Mouse (Mus musculus): ENCODE measurements around the gene Neurl4.

Gene Neurl4

DNA sequence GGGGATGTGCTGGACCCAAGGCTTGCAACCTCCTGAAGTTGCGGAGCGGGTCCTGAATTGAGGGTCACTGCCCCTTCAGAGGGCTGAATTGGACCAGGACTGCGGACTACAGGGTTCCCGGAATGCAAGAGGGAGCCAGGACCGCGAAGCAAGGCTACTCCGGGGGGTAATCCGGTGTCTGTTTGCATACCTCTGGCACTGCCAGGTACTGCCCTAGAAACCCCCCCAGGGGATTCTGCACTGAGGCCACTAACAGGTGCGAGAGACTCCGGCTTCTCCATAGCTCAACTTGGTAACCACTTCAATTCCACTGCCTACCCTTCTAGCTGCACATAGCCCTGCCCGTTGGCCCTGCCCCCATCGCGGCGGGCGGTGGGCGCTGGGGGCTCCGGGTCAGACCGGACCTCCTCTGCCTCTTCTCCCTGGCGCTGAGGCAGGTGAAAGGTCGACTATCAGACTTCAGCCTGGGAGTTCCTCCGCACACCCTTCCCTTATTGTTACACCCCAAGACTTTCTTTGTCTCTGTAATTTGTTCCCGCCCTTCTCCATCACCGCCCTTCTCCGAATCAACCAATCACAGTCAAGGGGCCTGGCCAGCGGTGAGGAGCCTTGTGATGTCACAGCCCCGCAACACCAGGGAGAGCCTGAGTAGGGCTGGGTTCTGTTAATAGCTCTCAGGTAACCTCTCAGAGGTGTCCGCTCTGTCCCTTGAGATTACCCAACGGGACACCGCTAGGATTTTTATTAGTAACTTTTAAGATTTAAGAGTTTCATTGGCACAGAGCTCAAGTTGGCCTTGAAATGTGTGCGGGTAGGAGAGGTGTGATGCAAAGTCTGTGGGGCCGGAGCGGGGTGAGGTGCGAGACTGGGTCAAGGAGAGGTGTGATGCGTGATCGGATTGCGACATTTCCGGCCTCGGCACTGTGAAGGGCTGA, at the start of gene Neurl4, which contains the start of gene 2810408A11Rik:
Neurl4 (plus strand) TSS at position 602 of the 935 bp plus-strand sequence.
2810408A11Rik (minus strand) TSS at position 517 of the 935 bp plus-strand sequence.
- POLR2A ChIA-PET = interaction anchor here (0.6 to 19.9 kb wide), 102 partner anchors 8 to 877 kb away, joined by 3 to 353 read pairs (median 4); partner anchors contain the start of genes Ctdnep1 (in 3 of the 4), Eif5a (in 3 of the 4), Tmem95 (in 3 of the 4) and Gps2 (in 2 of the 4)
- CTCF ChIA-PET = interaction anchor here (0.6 to 3.1 kb wide), 25 partner anchors 10 to 268 kb away, joined by 3 to 16 read pairs (median 4); partner anchors contain the start of genes Tmem95 (in 2 of the 4), Fxr2 (in 1 of the 4), Nlgn2 (in 1 of the 4) and Tmem256 (in 1 of the 4)

DNA sequence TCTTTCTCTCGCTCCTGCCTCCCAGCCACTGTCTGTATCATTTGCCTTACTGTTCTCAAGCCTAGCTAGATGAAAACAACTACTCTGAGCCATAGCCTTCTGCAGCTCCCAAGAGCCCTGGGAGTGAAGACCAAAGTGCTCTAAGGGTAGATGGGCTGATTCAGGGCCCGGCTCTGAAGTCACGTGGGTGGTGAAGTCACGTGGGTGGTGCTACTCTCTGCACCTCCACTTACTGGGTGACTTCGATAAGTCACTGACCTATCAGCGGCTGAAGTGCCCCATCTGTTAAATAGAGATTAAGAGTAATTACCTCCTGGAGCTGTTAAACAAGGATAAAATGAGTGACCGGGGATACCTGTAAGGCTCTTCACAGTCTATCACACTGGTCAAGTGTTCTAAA, 46.9 kb upstream of the Neurl4 start:
- POLR2A ChIA-PET = interaction anchor here (0.6 to 3.0 kb wide), 33 partner anchors 11 to 376 kb away, joined by 3 to 20 read pairs (median 4); partner anchors contain the start of genes Nlgn2 (in 3 of the 4), Tmem256 (in 3 of the 4), Tmem95 (in 3 of the 4) and Polr2a (in 2 of the 4)
- CTCF ChIA-PET = interaction anchor here in 3 of 4 experiments (0.6 to 2.0 kb wide), 7 partner anchors 16 to 296 kb away, joined by 3 to 8 read pairs (median 5); partner anchors contain the start of genes Kctd11 (in 1 of the 3), Nlgn2 (in 1 of the 3), Tmem102 (in 1 of the 3) and Tmem256 (in 1 of the 3)

DNA sequence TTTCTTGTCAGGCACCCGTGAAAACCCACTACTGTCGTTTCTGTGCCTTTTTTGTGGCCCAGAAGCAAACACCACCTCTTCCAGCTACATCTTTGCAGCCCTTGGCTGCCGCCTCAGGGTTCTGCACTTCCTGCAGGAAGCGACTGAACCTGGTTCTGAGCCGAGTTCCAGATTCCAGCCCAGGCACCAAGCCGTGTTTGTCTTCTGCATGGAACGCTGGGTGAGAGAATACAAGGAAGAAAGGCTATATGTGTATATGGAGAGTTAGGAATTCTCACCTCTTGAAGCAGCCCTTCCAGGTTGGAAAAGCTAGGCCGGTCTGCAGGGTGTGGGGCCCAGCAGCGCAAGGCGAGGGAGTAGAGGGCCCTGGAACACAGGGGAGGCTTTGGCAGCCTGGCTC, 46.2 kb upstream of the Neurl4 start:
- ChIA-PET POLR2A (interaction anchor here in 3 of 4 experiments (0.6 to 3.0 kb wide), 24 partner anchors 11 to 275 kb away, joined by 3 to 20 read pairs (median 4); partner anchors contain the start of genes Nlgn2 (in 3 of the 3), Tmem256 (in 3 of the 3), Tmem95 (in 3 of the 3) and Polr2a (in 2 of the 3)), CTCF (interaction anchor here in 2 of 4 experiments (0.8 to 2.0 kb wide), 5 partner anchors 17 to 49 kb away, joined by 3 to 8 read pairs (median 5); partner anchors contain the start of genes Kctd11 (in 1 of the 2), Nlgn2 (in 1 of the 2), Tmem102 (in 1 of the 2) and Tmem256 (in 1 of the 2))

DNA sequence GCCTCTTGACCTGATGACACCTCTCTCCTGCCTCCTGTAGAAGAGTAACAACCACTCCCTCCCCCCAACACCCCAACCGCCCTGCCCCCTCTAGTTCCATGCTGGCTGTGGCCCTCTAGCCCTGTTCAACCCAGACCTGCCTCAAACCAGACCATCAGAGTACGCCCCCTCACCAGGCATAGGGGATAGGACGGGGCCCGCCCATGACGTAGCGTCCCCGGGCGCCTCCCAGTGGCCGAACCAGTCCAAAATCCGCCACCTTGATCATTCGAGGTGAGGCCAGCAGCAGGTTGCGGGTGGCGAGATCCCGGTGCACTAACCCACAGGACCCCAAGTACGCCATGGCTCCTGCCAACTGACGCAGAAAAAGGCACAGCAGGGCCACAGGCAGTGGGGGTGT, 45.5 kb upstream of the Neurl4 start:
- ChIA-PET CTCF (interaction anchor here in 2 of 4 experiments (0.8 to 2.0 kb wide), 3 partner anchors 25 to 382 kb away, joined by 5 to 8 read pairs (median 6); partner anchors contain the start of gene Kctd11 (in 1 of the 2)), POLR2A (interaction anchor here in 3 of 4 experiments (0.6 to 3.0 kb wide), 12 partner anchors 10 to 276 kb away, joined by 3 to 20 read pairs (median 4); partner anchors contain the start of genes Nlgn2 (in 3 of the 3), Tmem256 (in 3 of the 3), Tmem95 (in 2 of the 3) and Polr2a (in 1 of the 3))

DNA sequence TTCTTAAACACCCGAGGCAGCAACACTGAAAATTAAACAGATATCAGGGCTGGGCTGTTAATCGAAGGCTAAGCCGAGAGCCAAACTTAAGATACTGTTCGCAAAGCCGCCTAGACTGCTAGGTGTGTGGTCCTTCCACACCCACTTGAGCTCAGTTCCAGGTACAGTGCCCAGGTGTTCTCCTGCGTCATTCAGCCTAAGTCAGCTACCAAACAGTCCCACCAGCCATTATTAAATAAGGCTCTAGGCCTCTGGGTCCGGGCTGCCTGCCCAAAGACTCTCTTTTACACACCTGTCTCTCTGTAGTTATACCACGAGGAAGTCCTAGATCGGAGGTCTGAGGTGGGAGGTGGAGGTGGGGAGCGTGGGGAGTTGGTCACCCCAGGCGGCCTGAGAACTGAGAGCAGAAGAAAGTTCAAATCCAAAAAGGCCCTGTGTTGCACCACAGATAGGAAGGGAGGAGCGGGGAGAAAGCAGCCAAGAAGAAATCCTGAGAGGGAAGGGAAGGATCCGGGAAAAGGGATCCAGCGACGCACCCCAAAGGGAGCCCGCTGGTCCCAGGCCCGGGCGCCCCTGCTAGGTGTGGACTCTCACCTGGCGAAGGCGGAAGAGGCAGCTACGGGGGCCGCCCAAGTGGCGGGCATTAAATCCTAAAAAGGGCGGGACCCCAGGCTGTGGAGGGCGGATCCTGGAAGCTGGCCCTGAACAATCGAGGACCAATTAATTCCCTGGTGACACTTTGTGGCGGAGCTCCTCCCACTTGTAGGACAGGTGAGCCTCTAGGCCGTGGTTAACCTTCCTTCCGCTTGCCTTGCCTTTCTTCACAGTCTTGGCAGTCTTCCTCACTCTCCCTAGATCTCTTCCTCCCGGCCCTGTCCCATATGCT, 42.5 kb upstream of the Neurl4 start, which contains the start of gene Tnk1:
Tnk1 (minus strand) TSS at position 618 of the 886 bp plus-strand sequence.
- POLR2A ChIA-PET = interaction anchor here in 3 of 4 experiments (0.6 to 1.7 kb wide), 55 partner anchors 8 to 227 kb away, joined by 3 to 18 read pairs (median 4); partner anchors contain the start of genes Nlgn2 (in 3 of the 3), Tmem256 (in 3 of the 3), Fgf11 (in 2 of the 3) and Tmem95 (in 2 of the 3)
- CTCF ChIA-PET = interaction anchor here (0.6 to 1.5 kb wide), 11 partner anchors 19 to 634 kb away, joined by 3 to 9 read pairs (median 3); partner anchors contain the start of genes Nlgn2 (in 1 of the 4), Tmem102 (in 1 of the 4) and Tmem95 (in 1 of the 4)

DNA sequence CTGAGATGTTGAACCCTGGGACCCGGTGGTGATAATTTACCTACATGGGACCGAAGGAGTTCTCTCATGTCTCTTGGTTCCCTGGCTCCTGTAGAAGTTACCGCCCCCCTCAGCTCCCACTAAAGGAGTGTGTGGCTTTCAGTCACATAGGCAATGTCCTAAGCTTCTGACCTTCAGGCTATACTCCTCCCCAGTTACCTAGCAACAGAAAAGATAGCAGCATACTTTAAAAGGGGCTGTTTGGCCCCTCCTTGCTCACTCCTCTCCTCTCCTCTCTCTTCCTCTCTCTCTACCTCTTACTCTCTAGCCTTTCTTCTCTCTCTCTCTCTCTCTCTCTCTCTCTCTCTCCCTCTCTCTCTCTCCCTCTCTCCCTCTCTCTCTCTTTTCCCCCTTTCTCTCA, 37.1 kb upstream of the Neurl4 start:
- ChIA-PET POLR2A (interaction anchor here in 3 of 4 experiments (0.6 to 1.5 kb wide), 5 partner anchors 9 to 106 kb away, joined by 3 to 4 read pairs (median 3); partner anchors contain the start of genes 2810408A11Rik (in 1 of the 3) and Neurl4 (in 1 of the 3)), CTCF (interaction anchor here in 1 of 4 experiments (0.9 kb wide), 1 partner anchor 23 kb away, joined by 3 read pairs; no protein-coding TSS in a partner anchor)

DNA sequence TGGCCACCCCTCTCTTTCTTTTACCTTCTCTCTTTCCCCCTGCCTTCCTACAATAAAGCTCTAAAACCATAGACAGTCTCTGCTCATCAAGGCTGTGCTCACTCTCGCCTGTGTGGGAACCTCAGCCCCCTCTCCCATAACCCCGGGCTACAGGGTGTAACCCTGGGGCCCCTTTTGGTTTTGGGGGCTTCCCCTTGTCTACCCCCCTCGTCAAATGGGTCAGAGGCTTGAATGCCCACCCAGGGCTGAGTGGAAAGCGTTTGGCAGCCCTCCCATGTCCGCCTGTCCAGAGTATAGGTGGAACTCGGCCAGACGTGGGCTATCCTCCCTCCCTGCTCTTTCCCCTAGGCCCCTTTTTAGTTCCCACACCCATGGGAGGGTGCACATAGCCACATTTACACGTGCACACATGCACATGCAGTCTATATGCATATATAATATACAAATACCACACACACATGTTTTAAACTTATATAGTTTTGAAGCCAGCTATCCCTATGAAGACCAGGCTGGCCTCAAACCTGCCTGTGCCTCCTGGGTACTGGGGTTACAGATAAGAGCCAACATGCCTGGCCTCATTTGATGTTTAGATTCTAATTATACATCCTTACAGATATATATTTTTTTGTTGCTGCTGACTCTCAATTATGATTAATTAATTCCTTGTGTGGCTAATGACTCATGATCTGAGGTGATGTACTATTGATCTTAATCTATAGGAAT, 36.6 kb upstream of the Neurl4 start:
- POLR2A ChIA-PET = interaction anchor here in 3 of 4 experiments (0.6 to 1.5 kb wide), 4 partner anchors 8 to 36 kb away, joined by 3 to 4 read pairs (median 4); partner anchors contain the start of genes 2810408A11Rik (in 1 of the 3) and Neurl4 (in 1 of the 3)

DNA sequence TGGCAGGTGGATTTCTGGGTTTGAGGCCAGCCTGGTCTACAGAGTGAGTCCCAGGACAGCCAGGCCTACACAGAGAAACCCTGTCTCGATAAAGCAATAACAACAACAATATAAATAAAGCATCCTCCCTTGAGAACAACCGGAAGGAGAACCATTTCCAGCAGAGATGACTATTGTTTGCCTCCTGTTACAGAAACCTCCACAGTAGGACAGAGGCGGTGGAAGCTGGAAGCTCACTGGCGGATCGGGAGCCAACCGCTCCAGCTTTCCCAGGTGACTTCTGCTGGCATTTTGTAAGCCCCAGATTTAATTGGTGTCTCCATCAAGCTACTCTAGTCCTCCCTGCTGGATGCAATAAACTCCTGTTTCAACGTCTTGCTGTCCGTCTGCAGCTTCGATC, 35.3 kb upstream of the Neurl4 start:
- ChIA-PET CTCF (interaction anchor here in 2 of 4 experiments (0.7 to 1.9 kb wide), 4 partner anchors 11 to 142 kb away, joined by 3 to 7 read pairs (median 4); no protein-coding TSS in a partner anchor), POLR2A (interaction anchor here in 2 of 4 experiments (0.5 to 3.3 kb wide), 6 partner anchors 11 to 135 kb away, joined by 3 to 15 read pairs (median 4); partner anchors contain the start of genes Tmem95 (in 2 of the 2) and Dvl2 (in 1 of the 2))

More for the DNA sequence above, 36.6 kb upstream of the Neurl4 start:
- CTCF ChIA-PET = interaction anchor here in 2 of 4 experiments (0.9 to 1.1 kb wide), 2 partner anchors 22 to 23 kb away, joined by 3 to 4 read pairs; no protein-coding TSS in a partner anchor

DNA sequence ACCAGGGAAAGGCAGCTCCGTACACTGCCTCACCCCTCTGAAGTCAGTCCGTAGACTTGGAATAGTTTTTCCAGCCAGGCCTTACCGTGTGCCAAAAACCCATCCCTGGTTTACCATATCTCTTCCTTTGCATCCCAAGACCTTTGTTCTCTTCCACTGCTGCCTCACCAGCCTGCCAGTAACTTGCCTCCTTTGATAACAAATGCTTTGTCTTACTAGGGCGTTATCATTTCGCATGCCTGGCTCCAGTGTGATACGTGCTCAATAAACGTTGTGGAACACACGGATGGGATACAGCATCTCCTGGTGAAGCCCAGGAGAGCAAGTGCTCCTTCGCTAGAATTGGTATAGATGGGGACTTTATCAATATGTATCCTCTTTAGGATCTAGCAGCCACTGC, 33.5 kb upstream of the Neurl4 start:
- CTCF ChIA-PET = interaction anchor here in 3 of 4 experiments (0.5 to 1.9 kb wide), 4 partner anchors 10 to 470 kb away, joined by 3 to 6 read pairs (median 6); partner anchors contain the start of gene Tmem95 (in 1 of the 3)
- POLR2A ChIA-PET = interaction anchor here in 3 of 4 experiments (0.6 to 3.3 kb wide), 12 partner anchors 9 to 91 kb away, joined by 3 to 15 read pairs (median 4); partner anchors contain the start of genes Tmem256 (in 2 of the 3), Tnk1 (in 2 of the 3), Kctd11 (in 1 of the 3) and Nlgn2 (in 1 of the 3)

DNA sequence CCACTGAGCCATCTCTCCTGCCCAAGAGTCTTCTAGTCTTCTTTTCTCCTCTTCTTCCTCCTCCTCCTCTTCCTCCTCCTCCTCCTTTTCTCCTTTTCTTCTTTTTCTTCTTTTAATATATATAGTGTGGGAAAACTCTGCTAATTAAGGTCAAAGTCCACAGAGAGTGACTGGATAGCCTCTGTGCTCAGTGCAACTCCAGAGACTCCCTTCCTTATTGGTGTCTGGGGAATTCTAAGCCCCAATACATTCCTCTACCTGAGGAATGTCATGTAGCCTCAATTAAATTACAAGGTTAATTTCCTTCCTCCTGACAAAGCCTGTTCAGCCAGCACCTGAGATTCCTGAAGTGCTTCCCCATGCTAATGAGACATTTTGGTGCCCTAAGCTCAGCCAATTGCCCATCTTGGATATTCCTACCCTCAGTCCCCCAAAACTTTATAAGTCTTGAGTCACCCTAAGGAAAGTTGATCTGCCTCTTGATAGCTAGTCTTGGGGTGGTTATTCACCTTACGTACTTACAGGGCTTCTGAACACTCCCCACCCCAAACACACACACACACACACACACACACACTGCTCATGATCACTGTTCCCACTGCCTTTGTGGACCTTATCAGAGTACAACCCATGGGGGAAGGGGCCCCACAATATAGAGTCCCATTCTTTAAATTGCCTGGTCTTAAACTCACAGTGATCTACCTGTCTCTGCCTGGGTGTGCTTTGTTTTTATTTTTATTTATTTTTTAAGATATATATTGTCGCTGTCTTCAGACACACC, 30.4 kb upstream of the Neurl4 start:
- CTCF ChIA-PET = interaction anchor here in 1 of 4 experiments (2.3 kb wide), 1 partner anchor 10 kb away, joined by 9 read pairs; no protein-coding TSS in a partner anchor

DNA sequence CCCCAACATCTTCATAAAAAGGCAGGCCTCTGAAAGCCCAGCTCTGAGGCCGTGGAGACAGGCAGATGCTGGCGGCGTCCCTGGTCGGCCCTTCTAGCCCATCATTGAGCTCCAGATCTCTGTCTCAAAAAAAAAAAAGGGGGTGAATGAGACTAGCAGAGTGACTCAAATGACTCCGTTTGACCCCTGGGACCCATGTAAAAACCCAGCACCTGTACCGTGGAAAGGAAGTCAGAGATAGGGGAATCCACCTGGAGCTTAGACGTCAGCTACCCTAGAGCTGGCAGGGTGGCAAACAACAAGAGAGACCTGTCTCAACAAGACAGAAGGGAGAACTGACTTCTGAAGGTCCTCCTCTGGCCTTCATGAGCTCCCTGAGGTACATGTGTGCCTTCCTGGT, 29.1 kb upstream of the Neurl4 start:
- ChIA-PET POLR2A (interaction anchor here in 2 of 4 experiments (0.7 to 2.0 kb wide), 7 partner anchors 13 to 290 kb away, joined by 3 to 7 read pairs (median 4); partner anchors contain the start of genes Nlgn2 (in 2 of the 2), Tmem256 (in 2 of the 2), Tmem102 (in 1 of the 2) and Tnk1 (in 1 of the 2)), CTCF (interaction anchor here in 2 of 4 experiments (0.6 to 2.3 kb wide), 6 partner anchors 9 to 77 kb away, joined by 3 to 9 read pairs (median 3); partner anchors contain the start of gene Kctd11 (in 1 of the 2))

More for the DNA sequence above, 30.4 kb upstream of the Neurl4 start:
- POLR2A ChIA-PET = interaction anchor here in 1 of 4 experiments (2.0 kb wide), 1 partner anchor 65 kb away, joined by 5 read pairs; the partner anchor contains the start of gene Tmem102

DNA sequence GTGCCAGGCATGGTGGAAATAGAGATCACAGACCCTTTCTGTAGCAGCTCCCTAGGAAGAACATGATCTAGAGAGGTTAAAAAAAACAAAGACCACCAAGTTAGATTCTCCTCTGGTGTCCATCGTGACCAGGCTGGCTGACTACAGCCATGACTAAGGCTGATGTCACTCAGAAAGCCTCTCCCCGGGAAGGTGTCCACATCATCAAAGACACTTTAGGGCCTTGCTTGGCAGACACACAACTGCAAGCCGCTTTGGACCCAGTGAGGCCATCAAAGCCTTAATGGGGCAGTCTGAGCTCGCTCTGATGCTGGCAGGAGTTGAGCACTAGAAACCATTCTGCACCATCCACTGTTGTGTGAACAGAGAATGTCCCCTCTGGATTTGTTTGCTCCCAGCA, 28.4 kb upstream of the Neurl4 start:
- POLR2A ChIA-PET = interaction anchor here in 3 of 4 experiments (0.5 to 2.0 kb wide), 12 partner anchors 8 to 268 kb away, joined by 3 to 7 read pairs (median 4); partner anchors contain the start of genes Nlgn2 (in 2 of the 3), Tmem256 (in 2 of the 3), Tnk1 (in 2 of the 3) and Polr2a (in 1 of the 3)
- CTCF ChIA-PET = interaction anchor here in 2 of 4 experiments (1.0 to 2.3 kb wide), 5 partner anchors 8 to 77 kb away, joined by 3 to 9 read pairs (median 4); partner anchors contain the start of genes Kctd11 (in 1 of the 2) and Slc2a4 (in 1 of the 2)

DNA sequence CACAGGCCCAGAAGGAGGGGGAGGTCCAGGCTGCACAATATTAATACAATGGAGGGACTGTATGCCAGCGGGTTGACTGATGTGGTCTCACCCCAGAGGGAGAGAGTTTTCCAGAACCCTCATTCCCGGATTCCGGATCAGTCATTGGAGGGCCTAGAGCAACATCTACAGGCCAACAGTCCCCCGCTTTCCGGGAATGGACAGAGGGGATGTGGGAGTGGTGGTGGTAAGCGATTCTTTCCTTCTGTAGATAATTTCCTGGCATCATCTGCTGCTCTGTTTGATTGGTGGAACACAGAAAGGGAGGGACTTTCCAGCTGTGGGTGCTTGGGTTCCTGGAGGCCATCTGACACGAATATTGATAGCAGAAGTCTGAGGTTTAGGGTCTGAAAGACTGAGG, 24.7 kb upstream of the Neurl4 start:
- POLR2A ChIA-PET = interaction anchor here (0.6 to 4.1 kb wide), 17 partner anchors 10 to 628 kb away, joined by 3 to 30 read pairs (median 5); partner anchors contain the start of genes Tmem102 (in 2 of the 4), Acap1 (in 1 of the 4), Eif5a (in 1 of the 4) and Tnk1 (in 1 of the 4)

More for the DNA sequence above, 24.7 kb upstream of the Neurl4 start:
- CTCF ChIA-PET = interaction anchor here in 3 of 4 experiments (0.6 to 3.6 kb wide), 18 partner anchors 10 to 771 kb away, joined by 3 to 28 read pairs (median 5); partner anchors contain the start of genes Tmem102 (in 2 of the 3), Rnf167 (in 1 of the 3), Sat2 (in 1 of the 3) and Slc25a11 (in 1 of the 3)

All from embryonic stem cell, embryonic (primary cell).